Mouse (Mus musculus) bone marrow, adult 2 months (tissue): ENCODE measurements around the gene Zdhhc11.

Experiments used
- CTCF ChIP-seq: fragments of 200-500 bp; IDR thresholded peaks from 2 replicates; pipeline ENCODE4 v1.5.1; 2011; ENCODE audit warnings: low read length, control low read depth; ENCODE audit not compliant: control insufficient read depth, insufficient read depth
- POLR2A ChIP-seq: fragments of 200-500 bp; IDR thresholded peaks from 2 replicates; pipeline ENCODE4 v1.6.1; 2011; ENCODE audit warnings: low read depth, mild to moderate bottlenecking, control low read depth, low read length, borderline replicate concordance; ENCODE audit not compliant: control insufficient read depth

- TF ChIP-seq CTCF (no peak), POLR2A (no peak)
Observed at GRCm38 (mm10) chr13:74031133-74031532, 67.5 kb downstream of the Zdhhc11 start.
